Mouse (Mus musculus) bone marrow, adult 2 months (tissue): ENCODE results near the gene Tpt1. TPM values are rescaled to one million over a fixed set of nuclear protein-coding genes. Genes with fewer than 3 reads are reported as not detected.
A peak's percentile ranks its signal among the peaks of the same experiment; 100 is the strongest.
"Not testable (repeated sequence)": the region's sequence is repeated elsewhere in the genome, so short reads cannot be mapped to it uniquely, and the experiment has no call there.

ENCODE experiments used
- H3K27ac ChIP-seq: fragments of 200-500 bp; 2 replicates; pipeline ENCODE4 v1.5.1; 2012; ENCODE audit warnings: low read depth, mild to moderate bottlenecking, control low read depth, inconsistent platforms, low read length; ENCODE audit not compliant: control insufficient read depth, poor library complexity, insufficient read depth
- H3K4me1 ChIP-seq: fragments of 200-500 bp; 2 replicates; pipeline ENCODE4 v1.6.1; 2011; ENCODE audit warnings: low read length; ENCODE audit not compliant: control insufficient read depth, insufficient read depth
- H3K4me3 ChIP-seq: fragments of 200-500 bp; replicated peaks from 2 replicates; pipeline ENCODE3; 2011; ENCODE audit warnings: mild to moderate bottlenecking, low read depth, low read length, control low read depth; ENCODE audit not compliant: control insufficient read depth
- CTCF ChIP-seq: fragments of 200-500 bp; IDR thresholded peaks from 2 replicates; pipeline ENCODE4 v1.5.1; 2011; ENCODE audit warnings: low read length, control low read depth; ENCODE audit not compliant: control insufficient read depth, insufficient read depth
- POLR2A ChIP-seq: fragments of 200-500 bp; IDR thresholded peaks from 2 replicates; pipeline ENCODE4 v1.6.1; 2011; ENCODE audit warnings: low read depth, mild to moderate bottlenecking, control low read depth, low read length, borderline replicate concordance; ENCODE audit not compliant: control insufficient read depth
- WGBS: fragments of 180-500 bp; shearing (Covaris S2); methylation state at CpG from one replicate; pipeline ENCODE4 v1.1.7; 2018; 5-methylcytosine and 5-hydroxymethylcytosine counted together
- polyA plus RNA-seq: library from polyadenylated mRNA; stranded (reverse); fragments of >200 nt; gene quantifications from 2 replicates; pipeline ENCODE4 v1.2.4, GENCODE M21; 2011; ENCODE audit warnings: low replicate concordance; ENCODE audit not compliant: missing spikeins, insufficient read depth, insufficient read length

Tpt1 gene
- polyA plus RNA-seq, 1 experiment: 3,063 TPM

GRCm38 (mm10) chr14:75826851-75827410 is 18.0 kb upstream of the Tpt1 start:
- WGBS: 55% methylated on average over 3 of the region's 3 CpGs
- H3K27ac ChIP-seq: no peak overlapping the region
- TF ChIP-seq POLR2A (no peak), CTCF (no peak)
- H3K4me3 ChIP-seq: no peak overlapping the region
- peaks cover under 1% of the 10 kb centered on the region; the same call in 1 of the 2 replicates for H3K4me1 ChIP-seq

- Histone ChIP-seq H3K4me3 (no peak overlapping the region), H3K4me1 (peaks cover 3% of the 10 kb centered on the region; the same call in 1 of the 2 replicates), H3K27ac (no peak overlapping the region)
- no peak for TF ChIP-seq CTCF
- no peak for TF ChIP-seq POLR2A
- 77% methylated on average over 11 of the region's 11 CpGs for WGBS
Observed at GRCm38 (mm10) chr14:75828221-75828620, 16.7 kb upstream of the Tpt1 start.

DNA sequence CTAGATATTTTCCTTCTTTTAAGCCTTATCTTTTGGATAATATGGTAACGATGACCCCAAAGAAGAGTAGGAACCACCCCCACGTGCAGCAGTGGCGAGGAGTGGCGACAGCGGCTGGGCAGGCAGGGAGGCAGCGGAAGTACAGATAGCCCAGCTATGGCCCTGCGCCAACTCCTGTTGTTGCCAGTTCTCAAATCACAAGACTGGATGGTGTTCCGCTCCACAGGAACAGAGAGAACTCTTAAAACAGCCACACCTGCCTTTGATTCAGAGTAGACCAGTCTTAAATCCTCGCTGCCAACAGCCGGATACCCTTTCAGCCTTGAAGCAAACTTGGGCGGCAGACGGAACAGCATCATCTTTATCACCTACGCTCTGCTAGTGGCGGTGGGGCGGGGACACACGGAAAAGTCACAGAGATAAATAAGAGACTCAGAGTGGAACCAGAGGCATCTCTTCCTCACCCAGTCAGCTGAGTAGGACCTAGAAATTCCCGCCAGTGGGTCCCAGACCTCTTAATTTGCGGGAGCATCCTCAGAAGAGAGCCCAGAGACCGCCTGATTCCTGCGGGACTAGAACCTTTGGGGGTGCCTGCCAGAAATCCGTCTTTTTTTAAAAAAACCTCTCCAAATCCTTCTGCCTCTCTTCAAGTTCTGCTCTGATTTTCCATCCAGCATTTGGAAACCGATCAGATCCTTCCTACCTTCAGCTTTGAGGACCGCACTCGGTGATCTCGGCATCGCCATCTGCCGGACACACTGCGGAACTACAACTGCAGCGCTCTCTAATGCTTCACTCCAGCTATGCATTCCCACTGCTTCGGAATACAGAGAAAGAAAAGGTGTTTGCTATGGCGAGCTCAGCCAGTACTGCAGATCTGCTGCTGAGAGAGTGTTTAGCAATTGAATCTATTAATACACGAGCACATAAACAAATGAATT is 15.8 kb upstream of the Tpt1 start:
- peak overlapping the region; percentile 26 for H3K27ac ChIP-seq
- H3K4me1 ChIP-seq: peaks cover 6% of the 10 kb centered on the region; the same call in 1 of the 2 replicates
- peak overlapping the region; percentile 23 for H3K4me3 ChIP-seq
- TF ChIP-seq POLR2A: 0 out of 2 replicates have a peak, but pooled peaks have one; percentile 21
- peak; percentile 94 for TF ChIP-seq CTCF
- WGBS: 4% methylated on average over 32 of the region's 32 CpGs

- not testable (repeated sequence) for H3K4me1 ChIP-seq, H3K27ac ChIP-seq, H3K4me3 ChIP-seq
- WGBS: 34% methylated on average over 14 of the region's 14 CpGs
Observed at GRCm38 (mm10) chr14:75829817-75830216, 15.1 kb upstream of the Tpt1 start.

DNA sequence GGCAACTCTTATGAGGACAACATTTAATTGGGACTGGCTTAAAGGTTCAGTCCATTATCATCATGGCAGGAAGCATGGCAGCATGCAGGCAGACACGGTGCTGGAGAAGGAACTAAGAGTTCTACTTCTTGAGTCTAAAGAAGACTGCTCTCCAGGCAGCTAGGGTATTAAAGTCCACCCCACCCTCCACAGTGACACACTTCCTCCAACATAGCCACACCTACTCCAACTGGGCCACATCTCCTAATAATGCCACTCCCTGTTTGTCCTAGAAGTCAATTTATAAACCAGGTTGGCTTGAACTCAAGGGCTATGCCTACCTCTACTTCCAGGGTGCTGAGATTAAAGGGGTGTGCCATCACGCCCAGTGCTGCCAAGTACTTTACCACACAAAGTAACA is 12.9 kb upstream of the Tpt1 start:
- peaks cover 6% of the 10 kb centered on the region; the same call in 1 of the 2 replicates for H3K4me1 ChIP-seq

DNA sequence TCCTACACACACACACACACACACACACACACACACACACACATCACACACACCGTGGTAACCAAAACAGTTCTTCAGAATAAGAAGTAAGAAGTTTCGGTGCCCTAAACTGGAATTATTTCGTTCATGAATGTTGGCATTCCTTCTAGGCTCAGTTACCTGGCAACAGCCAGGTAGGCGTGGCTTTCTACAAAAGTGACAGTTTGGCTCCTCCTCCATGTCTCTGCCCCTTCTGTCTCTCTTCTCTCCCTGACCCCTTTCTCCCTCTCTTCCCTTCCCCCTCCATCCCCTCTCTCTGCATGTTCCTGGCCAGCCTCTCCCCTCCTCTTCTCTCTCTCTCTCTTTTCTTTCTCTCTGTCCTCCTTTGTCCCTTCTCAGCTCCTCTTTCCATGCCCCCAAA is 11.9 kb upstream of the Tpt1 start:
- Histone ChIP-seq H3K27ac (no peak overlapping the region), H3K4me1 (peaks cover 6% of the 10 kb centered on the region; the same call in 1 of the 2 replicates), H3K4me3 (no peak overlapping the region)
- TF ChIP-seq POLR2A: no peak
- TF ChIP-seq CTCF: no peak
- WGBS: 69% methylated on average over 4 of the region's 4 CpGs

More for the DNA sequence above, 12.9 kb upstream of the Tpt1 start:
- 32% methylated on average over 2 of the region's 2 CpGs for WGBS
- H3K27ac ChIP-seq: no peak overlapping the region
- TF ChIP-seq POLR2A: no peak
- no peak for TF ChIP-seq CTCF
- H3K4me3 ChIP-seq: no peak overlapping the region

- 4% methylated on average over 12 of the region's 12 CpGs for WGBS
Observed at GRCm38 (mm10) chr14:75833546-75834250, 11.2 kb upstream of the Tpt1 start.

GRCm38 (mm10) chr14:75834251-75834738 is 10.6 kb upstream of the Tpt1 start:
- peak overlapping the region; percentile 77 for H3K27ac ChIP-seq
- H3K4me3 ChIP-seq: peak overlapping the region; percentile 52
- H3K4me1 ChIP-seq: peaks cover 6% of the 10 kb centered on the region; the same call in 1 of the 2 replicates
- under 1% methylated on average over 10 of the region's 10 CpGs for whole genome bisulfite sequencing
- no peak for TF ChIP-seq POLR2A
- no peak for TF ChIP-seq CTCF

More at GRCm38 (mm10) chr14:75833546-75834250, 11.2 kb upstream of the Tpt1 start:
- H3K4me3 ChIP-seq: no peak overlapping the region
- H3K27ac ChIP-seq: peak overlapping the region; percentile 4; the same call in 1 of the 2 replicates
- H3K4me1 ChIP-seq: peaks cover 6% of the 10 kb centered on the region; the same call in 1 of the 2 replicates
- no peak for TF ChIP-seq POLR2A
- no peak for TF ChIP-seq CTCF
